Mouse (Mus musculus): Measurements from ENCODE around the gene Olfr1022.

The Olfr1022 gene

GRCm38 (mm10) chr2:85868294-85868693 is at the start of gene Olfr1022:
Gene Olfr1022, plus strand, starts transcription at chr2:85868594.
- no peak for DNase-seq (ENCODE audit: low read depth, low spot score)

GRCm38 (mm10) chr2:85845383-85845782 is 23.0 kb upstream of the Olfr1022 start, which contains the start of gene Olfr1019:
Gene Olfr1019, minus strand, starts transcription at chr2:85845483.
- DNase-seq (ENCODE audit: low read depth, low spot score): no peak

- no peak for DNase-seq (ENCODE audit: low read depth, low spot score)
These were observed 21.7 kb upstream of the Olfr1022 start, which contains the start of gene Olfr1020 for GRCm38 (mm10) chr2:85846730-85847129. Gene Olfr1020, plus strand, starts transcription at chr2:85847030.

GRCm38 (mm10) chr2:85885340-85885739 is 16.9 kb downstream of the Olfr1022 start, which contains the start of gene Olfr1023:
Gene Olfr1023, plus strand, starts transcription at chr2:85885640.
- no peak for DNase-seq (ENCODE audit: low read depth, low spot score)

- no peak for DNase-seq (ENCODE audit: low read depth, low spot score)
These were observed 36.6 kb downstream of the Olfr1022 start, which contains the start of gene Olfr1024 for GRCm38 (mm10) chr2:85904952-85905351. Gene Olfr1024, minus strand, starts transcription at chr2:85905052.

- no peak for DNase-seq (ENCODE audit: low read depth, low spot score)
These were observed 44.8 kb downstream of the Olfr1022 start for GRCm38 (mm10) chr2:85913197-85913596.

- no peak for DNase-seq (ENCODE audit: low read depth, low spot score)
These were observed 46.5 kb downstream of the Olfr1022 start, which contains the start of gene Olfr1025-ps1 for GRCm38 (mm10) chr2:85914893-85915292. Gene Olfr1025-ps1, plus strand, starts transcription at chr2:85915193.

All from ZHBTc4 (cell line).